Mouse (Mus musculus): ENCODE data around the gene C5ar1.

GRCm38 (mm10) chr7:16273766-16274140 is 14.4 kb upstream of the C5ar1 start:
- TF ChIP-seq CTCF (IDR thresholded peaks at IDR 0.05; ENCODE audit: low read depth, low read length) = no peak
- TF ChIP-seq POLR2A (IDR thresholded peaks at IDR 0.05; ENCODE audit: insufficient read depth, low read length) = peak; percentile 76

Data from ES-Bruce4 (cell line).